Mouse (Mus musculus) G1E (cell line): ENCODE data around the gene Satb1.

Experiments
- CTCF ChIP-seq: IDR thresholded peaks from 2 replicates; pipeline ENCODE4 v1.5.1; 2012; ENCODE audit warnings: low read depth, low read length, inconsistent platforms, mixed read lengths
- GATA1 ChIP-seq: IDR thresholded peaks from 2 replicates; pipeline ENCODE4 v1.6.1; 2012; ENCODE audit warnings: borderline replicate concordance, low read length, inconsistent platforms, mixed read lengths
- POLR2AphosphoS5 ChIP-seq: IDR thresholded peaks from 2 replicates; pipeline ENCODE4 v1.6.1; 2012; ENCODE audit warnings: low read depth, low read length, inconsistent platforms; ENCODE audit not compliant: insufficient replicate concordance
- TAL1 ChIP-seq: conservative IDR thresholded peaks from 2 replicates; pipeline ENCODE4 v1.6.1; 2012; ENCODE audit warnings: low read depth, low read length, inconsistent platforms, mixed read lengths

- no peak for TF ChIP-seq CTCF
- no peak for TF ChIP-seq TAL1
- TF ChIP-seq POLR2AphosphoS5, result no peak
- TF ChIP-seq GATA1, result no peak
These were observed 19.9 kb downstream of the Satb1 start for GRCm38 (mm10) chr17:51812942-51813783.
